Mouse (Mus musculus) CH12.LX (cell line): ENCODE results near the gene Gtpbp2. TPM values are rescaled to one million over a fixed set of nuclear protein-coding genes. Genes with fewer than 3 reads are reported as not detected.

Experiments used
- DNase-seq: peaks from one replicate; pipeline ENCODE4 v3.0.0-alpha.2; 2013; ENCODE audit errors: extremely low read depth
- H3K27ac ChIP-seq: 2 replicates; pipeline ENCODE4 v1.5.1; 2012; ENCODE audit warnings: low read depth, mild to moderate bottlenecking, control low read depth, moderate library complexity; ENCODE audit not compliant: insufficient read depth
- H3K27me3 ChIP-seq: replicated peaks from 2 replicates; pipeline ENCODE3; 2012; ENCODE audit warnings: inconsistent platforms
- H3K36me3 ChIP-seq, 2 experiments: replicated peaks in 1 of 2; 2 replicates each; pipeline versions ENCODE3 to v1.6.1; 2012; ENCODE audit warnings: inconsistent platforms in 1 of 2, low read length in 1 of 2, mild to moderate bottlenecking in 1 of 2, mixed read lengths in 1 of 2, moderate library complexity in 1 of 2; ENCODE audit not compliant: control insufficient read depth in 1 of 2, insufficient read depth in 1 of 2
- H3K4me1 ChIP-seq, 2 experiments: 2 replicates each; pipeline ENCODE4 v1.6.1; 2012; ENCODE audit warnings: inconsistent platforms in 1 of 2, moderate library complexity in 1 of 2; ENCODE audit not compliant: insufficient read depth in 2 of 2, control insufficient read depth in 1 of 2
- H3K4me2 ChIP-seq: 2 replicates; pipeline ENCODE4 v1.6.1; 2012; ENCODE audit warnings: low read depth, mild to moderate bottlenecking, control low read depth; ENCODE audit not compliant: poor library complexity, insufficient read depth, severe bottlenecking
- H3K4me3 ChIP-seq, 3 experiments: fragments of 150-350 bp in 1 of 3; sonication (generic) in 1 of 3; replicated peaks in 1 of 3; 2 replicates each; pipeline versions ENCODE3 to v1.5.1; 2011 to 2012; ENCODE audit warnings: low read depth in 2 of 3, low read length in 2 of 3, mild to moderate bottlenecking in 2 of 3, moderate library complexity in 2 of 3, control low read depth in 1 of 3, improper control_type of control experiment in 1 of 3, inconsistent platforms in 1 of 3, mixed read lengths in 1 of 3; ENCODE audit not compliant: poor library complexity in 1 of 3
- H3K79me2 ChIP-seq: replicated peaks from 2 replicates; pipeline ENCODE4 v1.6.1; 2012; ENCODE audit warnings: mild to moderate bottlenecking, moderate library complexity; ENCODE audit not compliant: control insufficient read depth, poor library complexity, insufficient read depth, severe bottlenecking; ENCODE audit errors: extremely low read depth
- H3K9ac ChIP-seq: 2 replicates; pipeline ENCODE4 v1.6.1; 2012; ENCODE audit warnings: low read depth, mild to moderate bottlenecking, control low read depth, moderate library complexity; ENCODE audit not compliant: insufficient read depth
- H3K9me3 ChIP-seq: replicated peaks from 2 replicates; pipeline ENCODE3; 2012; ENCODE audit warnings: low read length, inconsistent platforms, mixed read lengths
- IRF4 ChIP-seq: IDR thresholded peaks from 2 replicates; pipeline ENCODE4 v1.6.1; 2014; ENCODE audit warnings: low read depth, mild to moderate bottlenecking, inconsistent platforms, low read length, improper control_type of control experiment
- MAFK ChIP-seq: IDR thresholded peaks from 2 replicates; pipeline ENCODE4 v1.6.1; 2011; ENCODE audit warnings: low read length, improper control_type of control experiment; ENCODE audit not compliant: insufficient replicate concordance
- TBP ChIP-seq: conservative IDR thresholded peaks from 2 replicates; pipeline ENCODE4 v1.6.1; 2011; ENCODE audit warnings: low read depth, low read length, improper control_type of control experiment
- dilution Hi-C: fragments of 300-500 bp; cut with MboI; formaldehyde crosslinking; loops from 2 replicates; pipeline ENCODE4 v1.14.3; 2020; ENCODE audit warnings: low sequenced_read_pairs; ENCODE audit not compliant: extremely low pct_unique_long_range_greater_than_20kb, extremely low pct_ligation_motif_present
- in situ Hi-C: fragments of 300-500 bp; cut with MboI; formaldehyde crosslinking; loops from 3 replicates; pipeline ENCODE4 v1.14.3; 2019; ENCODE audit warnings: low sequenced_read_pairs, low pct_ligation_motif_present, low pct_unique_long_range_greater_than_20kb, mixed read lengths
- polyA plus RNA-seq: library from polyadenylated mRNA; unstranded; fragments of >175 nt; gene quantifications from 2 replicates; pipeline ENCODE4 v1.2.1, GENCODE M21; 2012; ENCODE audit warnings: low read depth; ENCODE audit not compliant: insufficient read length
- total RNA-seq, 2 experiments: library from RNA; depleted of rRNA; stranded (reverse); fragments of 300-350 nt in 1 of 2; fragments of >200 nt in 1 of 2; gene quantifications; 2 replicates each; pipeline ENCODE4 v1.2.3; 2012 to 2014

Gene Gtpbp2
- total and polyA plus RNA-seq, 3 experiments, result 14.9 to 104 (median 20.8) TPM

GRCm38 (mm10) chr17:46210550-46210949 lies 49.7 kb downstream of the Gtpbp2 start:
- no peak for DNase-seq
- no peak overlapping the region for H3K4me3 ChIP-seq
- no peak overlapping the region for H3K4me2 ChIP-seq
- H3K79me2 ChIP-seq, result peaks cover 10% of the 10 kb centered on the region
- no peak overlapping the region for H3K27ac ChIP-seq
- no peak for TF ChIP-seq IRF4
- TF ChIP-seq TBP, result no peak
- no peak for TF ChIP-seq MAFK
- TF ChIP-seq, all 38 proteins: peak for 0
- in situ Hi-C loops (no loop called here), dilution Hi-C loops (no loop called here)
- Histone ChIP-seq H3K36me3 (peaks cover 82 to 93% of the 10 kb centered on the region in 2 experiments), H3K27me3 (no peaks in the 10 kb centered on the region), H3K4me1 (no peaks in the 10 kb centered on the region), H3K9ac (no peak overlapping the region), H3K9me3 (no peaks in the 10 kb centered on the region)

Other genes starting within 250 kb of the Gtpbp2 start
- 21.5 and 50.0 TPM in 2 replicates for gene Vegfa, start 128.7 kb upstream of the Gtpbp2 start, total RNA-seq (2012; rRNA removed)
- 15.5 and 17.2 TPM in 2 replicates for gene Vegfa, start 128.7 kb upstream of the Gtpbp2 start, total RNA-seq (2014; rRNA removed)
- gene Vegfa, start 128.7 kb upstream of the Gtpbp2 start, polyA plus RNA-seq, result 15.3 and 16.5 TPM in 2 replicates
- 126 and 151 TPM in 2 replicates for gene Mrps18a, start 50.0 kb upstream of the Gtpbp2 start, total RNA-seq (2012; rRNA removed)
- gene Mrps18a, start 50.0 kb upstream of the Gtpbp2 start, total RNA-seq (2014; rRNA removed), result 78.1 and 85.4 TPM in 2 replicates
- 127 and 137 TPM in 2 replicates for gene Mrps18a, start 50.0 kb upstream of the Gtpbp2 start, polyA plus RNA-seq
- 0.25 and 1.1 TPM in 2 replicates for gene Rsph9, start 16.8 kb upstream of the Gtpbp2 start, total RNA-seq (2012; rRNA removed)
- not detected in 2 replicates for gene Rsph9, start 16.8 kb upstream of the Gtpbp2 start, total RNA-seq (2014; rRNA removed)
- 0.61 TPM in 1 of 2 replicates, not detected in the other for gene Rsph9, start 16.8 kb upstream of the Gtpbp2 start, polyA plus RNA-seq
- gene Mad2l1bp, start 7.5 kb upstream of the Gtpbp2 start, total RNA-seq (2012; rRNA removed), result 9.7 and 12.0 TPM in 2 replicates
- 13.9 and 16.3 TPM in 2 replicates for gene Mad2l1bp, start 7.5 kb upstream of the Gtpbp2 start, total RNA-seq (2014; rRNA removed)
- 16.8 and 19.3 TPM in 2 replicates for gene Mad2l1bp, start 7.5 kb upstream of the Gtpbp2 start, polyA plus RNA-seq
- gene Polh, start 41.6 kb downstream of the Gtpbp2 start, total RNA-seq (2012; rRNA removed), result 36.0 and 39.3 TPM in 2 replicates
- 40.4 and 40.8 TPM in 2 replicates for gene Polh, start 41.6 kb downstream of the Gtpbp2 start, total RNA-seq (2014; rRNA removed)
- gene Polh, start 41.6 kb downstream of the Gtpbp2 start, polyA plus RNA-seq, result 20.3 and 23.1 TPM in 2 replicates
- gene Xpo5, start 41.8 kb downstream of the Gtpbp2 start, total RNA-seq (2012; rRNA removed), result 44.7 and 53.7 TPM in 2 replicates
- gene Xpo5, start 41.8 kb downstream of the Gtpbp2 start, total RNA-seq (2014; rRNA removed), result 56.3 and 56.5 TPM in 2 replicates
- gene Xpo5, start 41.8 kb downstream of the Gtpbp2 start, polyA plus RNA-seq, result 53.3 and 55.1 TPM in 2 replicates
- 361 and 433 TPM in 2 replicates for gene Polr1c, start 87.0 kb downstream of the Gtpbp2 start, total RNA-seq (2012; rRNA removed)
- 350 and 356 TPM in 2 replicates for gene Polr1c, start 87.0 kb downstream of the Gtpbp2 start, total RNA-seq (2014; rRNA removed)
- gene Polr1c, start 87.0 kb downstream of the Gtpbp2 start, polyA plus RNA-seq, result 367 and 386 TPM in 2 replicates
- 24.8 and 32.5 TPM in 2 replicates for gene Yipf3, start 87.0 kb downstream of the Gtpbp2 start, total RNA-seq (2012; rRNA removed)
- gene Yipf3, start 87.0 kb downstream of the Gtpbp2 start, total RNA-seq (2014; rRNA removed), result 9.0 and 15.8 TPM in 2 replicates
- gene Yipf3, start 87.0 kb downstream of the Gtpbp2 start, polyA plus RNA-seq, result 45.4 and 52.6 TPM in 2 replicates
- 2.7 and 3.6 TPM in 2 replicates for gene Lrrc73, start 92.5 kb downstream of the Gtpbp2 start, total RNA-seq (2012; rRNA removed)
- 1.5 and 1.8 TPM in 2 replicates for gene Lrrc73, start 92.5 kb downstream of the Gtpbp2 start, total RNA-seq (2014; rRNA removed)
- 4.0 and 4.2 TPM in 2 replicates for gene Lrrc73, start 92.5 kb downstream of the Gtpbp2 start, polyA plus RNA-seq
- gene Tjap1, start 122.0 kb downstream of the Gtpbp2 start, total RNA-seq (2012; rRNA removed), result 13.8 and 14.2 TPM in 2 replicates
- 8.6 and 9.1 TPM in 2 replicates for gene Tjap1, start 122.0 kb downstream of the Gtpbp2 start, total RNA-seq (2014; rRNA removed)
- gene Tjap1, start 122.0 kb downstream of the Gtpbp2 start, polyA plus RNA-seq, result 24.3 and 28.6 TPM in 2 replicates
- gene Dlk2, start 136.4 kb downstream of the Gtpbp2 start, total RNA-seq (2012; rRNA removed), result 0.08 and 0.13 TPM in 2 replicates
- not detected in 2 replicates for gene Dlk2, start 136.4 kb downstream of the Gtpbp2 start, total RNA-seq (2014; rRNA removed)
- gene Dlk2, start 136.4 kb downstream of the Gtpbp2 start, polyA plus RNA-seq, result not detected in 2 replicates
- 3.6 and 4.1 TPM in 2 replicates for gene Abcc10, start 167.3 kb downstream of the Gtpbp2 start, total RNA-seq (2012; rRNA removed)
- 1.1 and 1.4 TPM in 2 replicates for gene Abcc10, start 167.3 kb downstream of the Gtpbp2 start, total RNA-seq (2014; rRNA removed)
- gene Abcc10, start 167.3 kb downstream of the Gtpbp2 start, polyA plus RNA-seq, result 2.7 and 3.8 TPM in 2 replicates
- gene Zfp318, start 222.7 kb downstream of the Gtpbp2 start, total RNA-seq (2012; rRNA removed), result 2.5 and 2.9 TPM in 2 replicates
- gene Zfp318, start 222.7 kb downstream of the Gtpbp2 start, total RNA-seq (2014; rRNA removed), result 1.4 and 1.8 TPM in 2 replicates
- gene Zfp318, start 222.7 kb downstream of the Gtpbp2 start, polyA plus RNA-seq, result 2.8 and 5.0 TPM in 2 replicates